Mouse (Mus musculus) liver, embryonic 14.5 days (tissue): ENCODE measurements around the gene Wdr63. TPM values are rescaled to one million over a fixed set of nuclear protein-coding genes. Genes with fewer than 3 reads are reported as not detected.
A peak's percentile ranks its signal among the peaks of the same experiment; 100 is the strongest.

Source experiments
- ATAC-seq: fragments of 200-750 bp; cut with Nextera tagmentation; 2 replicates; pipeline ENCODE4 v1.8.0; 2017; ENCODE audit warnings: moderate number of reproducible peaks, mild to moderate bottlenecking, moderate library complexity; ENCODE audit not compliant: insufficient read depth
- DNase-seq, 3 experiments: peaks; one replicate each; pipeline ENCODE4 v3.0.0-alpha.2; 2012 to 2013; ENCODE audit warnings: low read depth in 3 of 3, low spot score in 3 of 3
- H3K27ac ChIP-seq: fragments of 300-500 bp; sonication (generic); 2 replicates; pipeline ENCODE4 v1.5.1; 2014; ENCODE audit warnings: moderate library complexity, mild to moderate bottlenecking, control low read depth, inconsistent platforms
- H3K27me3 ChIP-seq: fragments of 300-500 bp; sonication (generic); 2 replicates; pipeline ENCODE4 v1.6.1; 2014; ENCODE audit warnings: mild to moderate bottlenecking, low read length, moderate library complexity; ENCODE audit not compliant: control insufficient read depth, insufficient read depth
- H3K36me3 ChIP-seq: fragments of 300-500 bp; sonication (generic); replicated peaks from 2 replicates; pipeline ENCODE4 v1.6.1; 2014; ENCODE audit warnings: low read depth; ENCODE audit not compliant: control insufficient read depth, insufficient read depth
- H3K4me1 ChIP-seq, 2 experiments: fragments of 200-500 bp in 1 of 2; fragments of 300-500 bp in 1 of 2; sonication (generic) in 1 of 2; replicated peaks; 2 replicates each; pipeline ENCODE4 v1.6.1; 2012 to 2014; ENCODE audit warnings: antibody characterized with exemption in 1 of 2, inconsistent platforms in 1 of 2, low read length in 1 of 2; ENCODE audit not compliant: control insufficient read depth in 2 of 2, insufficient read depth in 2 of 2
- H3K4me2 ChIP-seq: fragments of 300-500 bp; sonication (generic); 2 replicates; pipeline ENCODE4 v1.6.1; 2014; ENCODE audit warnings: low read depth, mild to moderate bottlenecking, control low read depth, moderate library complexity
- H3K4me3 ChIP-seq, 2 experiments: fragments of 200-500 bp in 1 of 2; fragments of 300-500 bp in 1 of 2; sonication (generic) in 1 of 2; 2 replicates each; pipeline ENCODE4 v1.5.1; 2012 to 2014; ENCODE audit warnings: low read depth in 2 of 2, low read length in 2 of 2, mild to moderate bottlenecking in 2 of 2, control low read depth in 1 of 2, inconsistent platforms in 1 of 2, moderate library complexity in 1 of 2; ENCODE audit not compliant: insufficient read depth in 1 of 2
- H3K9ac ChIP-seq: fragments of 300-500 bp; sonication (generic); replicated peaks from 2 replicates; pipeline ENCODE4 v1.6.1; 2014; ENCODE audit warnings: mild to moderate bottlenecking, control low read depth, moderate library complexity
- H3K9me3 ChIP-seq: fragments of 300-500 bp; sonication (generic); 2 replicates; pipeline ENCODE4 v1.6.1; 2016; ENCODE audit warnings: low read length, mixed read lengths; ENCODE audit not compliant: control insufficient read depth
- CTCF ChIP-seq: IDR thresholded peaks from 2 replicates; pipeline ENCODE4 v1.5.1; 2016; ENCODE audit warnings: antibody characterized with exemption, low read depth, control low read depth
- EP300 ChIP-seq: IDR thresholded peaks from 2 replicates; pipeline ENCODE4 v1.6.1; 2016; ENCODE audit warnings: antibody characterized with exemption, low read depth
- WGBS: fragments of 180-500 bp; shearing (Covaris S2); extraction: QIAGEN DNeasy Blood & Tissue Kit; methylation state at CpG from one replicate; pipeline ENCODE4 v1.1.7; 2014; ENCODE audit not compliant: insufficient replicate concordance; 5-methylcytosine and 5-hydroxymethylcytosine counted together
- polyA plus RNA-seq, 2 experiments: library from polyadenylated mRNA; depleted of rRNA in 1 of 2; stranded (reverse) in 1 of 2; unstranded in 1 of 2; fragments of >200 nt; fragmentation: Nextera tagmentation in 1 of 2; extraction: Ambion mirVana in 1 of 2; gene quantifications; 2 replicates each; pipeline versions ENCODE4 v1.2.1 to v1.2.3; 2012 to 2014

Gene Wdr63
- polyA plus RNA-seq, 2 experiments = 0.04 to 0.15 TPM

GRCm38 (mm10) chr3:146150058-146150400, 42.1 kb upstream of the Wdr63 start:
- no peak for TF ChIP-seq EP300
- no peak for TF ChIP-seq CTCF
- no peak overlapping the region for H3K27ac ChIP-seq
- no peaks in the 10 kb centered on the region for H3K9me3 ChIP-seq
- H3K36me3 ChIP-seq = no peaks in the 10 kb centered on the region
- peak overlapping the region; percentile 61 for H3K4me2 ChIP-seq
- peak; percentile 56 for ATAC-seq
- peaks cover 0 to 4% of the 10 kb centered on the region in 2 experiments; a peak in 2 of 4 replicates for H3K4me1 ChIP-seq
- WGBS = 2% methylated on average over 25 of the region's 26 CpGs
- no peak for DNase-seq
- H3K27me3 ChIP-seq = no peaks in the 10 kb centered on the region
- H3K9ac ChIP-seq = no peak overlapping the region
- peak overlapping the region; percentile 45 to 47 for H3K4me3 ChIP-seq

- no peak for TF ChIP-seq EP300
- TF ChIP-seq CTCF = no peak
- H3K36me3 ChIP-seq = no peaks in the 10 kb centered on the region
- ATAC-seq (peak; percentile 56), DNase-seq (no peak)
- peaks cover 0 to 4% of the 10 kb centered on the region in 2 experiments; a peak in 2 of 4 replicates for H3K4me1 ChIP-seq
- no peak within 1 kb of the TSS for H3K27ac ChIP-seq
- peak within 1 kb of the TSS; percentile 45 to 47 for H3K4me3 ChIP-seq
- 9% methylated on average over 34 of the region's 34 CpGs for WGBS
- H3K9me3 ChIP-seq = no peaks in the 10 kb centered on the region
- no peaks in the 10 kb centered on the region for H3K27me3 ChIP-seq
- peak within 1 kb of the TSS; percentile 61 for H3K4me2 ChIP-seq
- H3K9ac ChIP-seq = no peak within 1 kb of the TSS
Observed at GRCm38 (mm10) chr3:146149156-146150057, 41.5 kb upstream of the Wdr63 start, which contains the start of gene Mcoln2. Gene Mcoln2 (plus strand): TSS chr3:146149833.

GRCm38 (mm10) chr3:146146131-146146530, 38.2 kb upstream of the Wdr63 start:
- no peak overlapping the region for H3K4me2 ChIP-seq
- no peaks in the 10 kb centered on the region for H3K36me3 ChIP-seq
- H3K9me3 ChIP-seq = no peaks in the 10 kb centered on the region
- peaks cover 0 to 2% of the 10 kb centered on the region in 2 experiments; a peak in 1 of 4 replicates for H3K4me1 ChIP-seq
- no peaks in the 10 kb centered on the region for H3K27me3 ChIP-seq
- TF ChIP-seq EP300 (no peak), CTCF (no peak)
- WGBS = 35% methylated on average over 5 of the region's 5 CpGs
- DNase-seq (no peak), ATAC-seq (no peak)
- no peak overlapping the region for H3K9ac ChIP-seq
- H3K27ac ChIP-seq = no peak overlapping the region
- H3K4me3 ChIP-seq = no peak overlapping the region

- no peak overlapping the region for H3K27ac ChIP-seq
- no peaks in the 10 kb centered on the region for H3K27me3 ChIP-seq
- no peaks in the 10 kb centered on the region for H3K9me3 ChIP-seq
- H3K9ac ChIP-seq = no peak overlapping the region
- DNase-seq (no peak), ATAC-seq (no peak)
- no peak overlapping the region for H3K4me3 ChIP-seq
- H3K36me3 ChIP-seq = no peaks in the 10 kb centered on the region
- 39% methylated on average over 5 of the region's 5 CpGs for WGBS
- peaks cover 0 to 2% of the 10 kb centered on the region in 2 experiments; a peak in 1 of 4 replicates for H3K4me1 ChIP-seq
- TF ChIP-seq CTCF (no peak), EP300 (no peak)
- H3K4me2 ChIP-seq = no peak overlapping the region
Observed at GRCm38 (mm10) chr3:146145501-146145900, 37.6 kb upstream of the Wdr63 start.

- no peak overlapping the region for H3K27ac ChIP-seq
- WGBS = 62% methylated on average over 7 of the region's 7 CpGs
- no peak overlapping the region for H3K4me3 ChIP-seq
- no peak for DNase-seq
- no peaks in the 10 kb centered on the region for H3K36me3 ChIP-seq
- ATAC-seq = no peak
- no peak overlapping the region for H3K4me2 ChIP-seq
- H3K9me3 ChIP-seq = no peaks in the 10 kb centered on the region
- no peak for TF ChIP-seq CTCF
- no peak for TF ChIP-seq EP300
- no peaks in the 10 kb centered on the region for H3K27me3 ChIP-seq
- H3K4me1 ChIP-seq = peaks cover 0 to 2% of the 10 kb centered on the region in 2 experiments; a peak in 1 of 4 replicates
- no peak overlapping the region for H3K9ac ChIP-seq
Observed at GRCm38 (mm10) chr3:146142523-146142922, 34.6 kb upstream of the Wdr63 start.
